Mouse (Mus musculus) E14TG2a.4 (cell line): ENCODE results near the gene Egfr.

ENCODE experiments used
- CTCF ChIP-seq: conservative IDR thresholded peaks from 2 replicates; pipeline ENCODE4 v1.5.1; 2014; ENCODE audit warnings: low read length
- NANOG ChIP-seq: IDR thresholded peaks from 2 replicates; pipeline ENCODE4 v1.6.1; 2014; ENCODE audit warnings: borderline replicate concordance, low read length, mixed read lengths
- POU5F1 ChIP-seq: IDR thresholded peaks from 2 replicates; pipeline ENCODE4 v1.6.1; 2014; ENCODE audit warnings: low read length, borderline replicate concordance

DNA sequence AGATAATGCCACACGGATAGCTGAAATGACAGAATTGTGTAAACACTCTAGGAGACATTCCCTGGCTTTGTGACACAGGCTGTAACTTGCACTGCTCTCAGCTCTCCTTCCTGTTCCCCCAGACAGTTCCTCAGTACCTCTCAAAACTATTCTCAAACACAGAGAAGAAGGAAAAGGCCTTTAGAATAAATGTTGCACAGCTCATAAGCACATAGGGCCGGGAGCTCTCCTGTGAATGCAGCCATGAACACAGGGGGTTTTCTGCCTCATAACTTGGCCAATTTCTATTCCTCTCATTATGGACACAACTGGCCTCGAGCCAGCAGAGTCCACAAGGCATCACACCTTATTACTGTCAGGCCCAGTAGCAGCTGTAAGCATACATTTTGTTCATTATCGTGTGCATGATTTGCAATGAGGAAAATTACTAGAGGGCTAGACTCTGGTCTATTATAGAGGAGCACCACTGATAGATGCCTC, 190.0 kb downstream of the Egfr start:
- TF ChIP-seq CTCF (no peak), POU5F1 (no peak), NANOG (no peak)
